Mouse (Mus musculus) thymus, postnatal 14 days (tissue): ENCODE measurements around the gene Ddr2.

Experiments used
- DNase-seq: peaks from one replicate; pipeline ENCODE4 v3.0.0; 2021

Ddr2 gene

DNA sequence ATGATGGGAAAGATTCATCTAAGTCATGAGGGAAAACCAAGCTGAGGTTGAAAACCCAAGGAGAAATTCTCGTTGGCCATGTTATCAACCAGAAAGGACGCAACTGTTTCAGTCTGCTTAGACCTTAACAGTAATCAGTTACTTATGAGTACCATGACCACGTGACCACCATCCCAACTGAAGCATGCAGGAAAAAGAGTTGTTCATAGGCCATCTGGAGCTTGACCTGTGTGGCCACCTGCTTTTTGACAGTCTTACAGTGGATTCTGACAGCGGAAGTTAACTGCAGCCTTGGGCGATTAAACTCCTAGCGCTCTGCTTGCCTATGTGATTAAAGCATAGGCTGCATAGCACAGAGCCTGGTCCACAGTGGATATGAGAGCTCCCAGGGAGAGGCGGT, 23.9 kb downstream of the Ddr2 start:
- no peak for DNase-seq

DNA sequence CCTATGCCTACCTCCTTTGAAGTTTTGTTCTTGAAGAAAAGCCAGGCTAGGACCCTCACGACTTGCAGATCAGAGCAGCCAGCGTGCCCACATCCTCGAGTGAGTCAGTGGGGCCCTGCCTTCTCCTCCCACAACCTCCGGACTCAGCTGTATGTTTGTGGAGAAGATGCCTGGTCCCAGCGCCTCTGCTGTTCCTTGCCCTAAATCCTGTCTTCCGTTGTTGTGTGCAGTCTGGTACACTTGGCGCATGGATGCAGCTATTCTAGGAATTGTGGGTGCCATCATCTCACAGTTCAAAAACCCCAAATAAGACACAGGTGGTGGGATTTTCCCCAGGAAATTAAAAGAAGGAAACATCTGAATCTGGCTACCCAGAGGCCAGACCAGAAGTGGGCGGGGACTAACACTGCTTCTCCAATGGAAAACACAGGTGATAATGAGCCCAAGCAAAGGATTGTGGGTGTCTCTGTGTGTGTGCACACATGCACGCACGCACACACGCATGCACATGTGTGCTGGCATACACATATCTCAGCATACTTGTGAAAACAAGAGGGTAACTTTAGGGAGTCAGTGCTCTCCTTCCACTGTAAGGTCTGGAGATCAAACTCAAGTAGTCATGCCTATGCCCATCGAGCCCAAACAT, 26.3 kb downstream of the Ddr2 start:
- no peak for DNase-seq

- DNase-seq, result no peak
Measured at GRCm38 (mm10) chr1:170080907-170081306, 29.7 kb downstream of the Ddr2 start.

DNA sequence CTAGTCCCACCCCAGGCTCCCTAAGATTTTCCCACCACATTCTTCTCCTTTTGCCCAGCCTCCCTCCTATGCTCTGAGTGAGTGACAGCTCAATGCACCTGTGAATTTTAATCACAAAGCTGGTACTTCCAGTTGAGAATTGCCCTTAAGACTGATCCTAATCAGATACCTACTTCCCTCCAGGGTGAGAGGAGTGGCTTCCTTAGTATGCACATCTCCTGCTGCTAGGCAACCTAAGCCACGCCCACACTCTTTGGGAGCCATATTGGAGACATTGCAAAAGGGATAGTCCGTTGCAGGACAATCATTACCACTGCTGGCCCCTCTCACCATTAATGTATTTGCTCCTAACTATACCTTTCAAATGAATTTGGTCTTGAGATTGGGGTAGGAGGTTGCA, 31.1 kb downstream of the Ddr2 start:
- DNase-seq, result no peak

DNA sequence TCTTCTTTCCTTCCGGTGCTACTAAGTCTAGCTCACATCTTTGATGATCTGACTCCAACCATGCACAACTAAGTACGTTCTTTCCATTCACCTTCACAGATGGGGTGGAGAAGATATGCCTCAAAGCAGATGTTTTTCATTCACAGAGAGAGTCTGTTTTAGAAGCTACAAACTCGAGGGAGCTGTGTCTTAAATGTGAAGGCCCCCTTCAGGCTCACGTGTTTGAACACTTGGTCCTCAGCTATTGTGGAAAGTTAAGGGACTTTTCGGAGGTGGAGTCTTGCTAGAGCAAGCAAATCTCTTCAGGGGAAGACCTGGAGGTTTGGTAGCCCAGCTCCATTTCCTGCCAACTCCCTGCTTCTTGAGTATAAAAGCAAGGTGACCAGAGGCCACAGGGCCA, 34.2 kb downstream of the Ddr2 start:
- no peak for DNase-seq

DNA sequence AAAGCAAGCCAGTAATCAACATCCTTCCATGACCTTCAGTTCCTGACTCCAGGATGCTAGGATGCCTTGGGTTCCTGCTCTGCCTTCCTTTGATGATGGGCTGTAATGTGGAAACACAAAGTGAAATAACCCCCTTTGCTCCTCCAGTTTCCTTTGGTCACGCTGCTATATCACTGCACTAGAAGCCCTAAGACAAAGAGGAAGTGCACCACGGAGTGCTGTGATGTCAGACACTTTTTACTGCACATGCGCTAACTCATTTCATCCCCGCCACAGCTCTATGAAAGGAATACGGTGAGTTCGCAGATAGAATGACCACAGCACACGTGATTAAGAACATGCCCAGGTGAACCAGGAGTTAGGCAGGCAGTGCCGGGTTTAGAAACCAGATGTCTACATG, 36.8 kb downstream of the Ddr2 start:
- DNase-seq, result peak; percentile 9

GRCm38 (mm10) chr1:170069143-170069542, 41.4 kb downstream of the Ddr2 start:
- no peak for DNase-seq

- no peak for DNase-seq
Measured at GRCm38 (mm10) chr1:170065931-170066330, 44.6 kb downstream of the Ddr2 start.

- no peak for DNase-seq
Measured at GRCm38 (mm10) chr1:170065009-170065408, 45.6 kb downstream of the Ddr2 start.

DNA sequence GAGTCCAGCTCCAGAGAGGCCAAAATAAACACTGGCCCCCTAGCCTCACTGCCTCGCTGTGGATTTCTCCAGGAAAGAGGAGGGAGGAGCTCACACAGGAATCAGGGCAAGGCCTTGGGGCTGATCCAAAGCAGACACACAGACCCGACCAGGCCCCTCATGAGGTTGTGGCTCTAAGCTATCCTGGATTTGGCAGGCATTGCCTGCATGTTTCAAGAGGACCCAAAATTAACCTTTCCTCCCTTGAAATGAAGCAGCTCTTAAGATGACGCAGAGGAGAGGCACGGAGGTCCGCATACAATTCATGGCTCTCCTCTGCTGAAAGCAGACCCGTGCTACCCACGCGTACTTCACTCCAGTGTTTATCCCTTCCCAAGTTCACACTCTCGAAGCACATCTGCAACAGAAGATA, 46.5 kb downstream of the Ddr2 start:
- no peak for DNase-seq

GRCm38 (mm10) chr1:170060214-170060613, 50.3 kb downstream of the Ddr2 start:
- no peak for DNase-seq

GRCm38 (mm10) chr1:170059347-170059746, 51.2 kb downstream of the Ddr2 start:
- DNase-seq, result no peak

- no peak for DNase-seq
Measured at GRCm38 (mm10) chr1:170058051-170058450, 52.5 kb downstream of the Ddr2 start.

GRCm38 (mm10) chr1:170057607-170058006, 53.0 kb downstream of the Ddr2 start:
- no peak for DNase-seq

GRCm38 (mm10) chr1:170056921-170057320, 53.6 kb downstream of the Ddr2 start:
- DNase-seq, result no peak

DNA sequence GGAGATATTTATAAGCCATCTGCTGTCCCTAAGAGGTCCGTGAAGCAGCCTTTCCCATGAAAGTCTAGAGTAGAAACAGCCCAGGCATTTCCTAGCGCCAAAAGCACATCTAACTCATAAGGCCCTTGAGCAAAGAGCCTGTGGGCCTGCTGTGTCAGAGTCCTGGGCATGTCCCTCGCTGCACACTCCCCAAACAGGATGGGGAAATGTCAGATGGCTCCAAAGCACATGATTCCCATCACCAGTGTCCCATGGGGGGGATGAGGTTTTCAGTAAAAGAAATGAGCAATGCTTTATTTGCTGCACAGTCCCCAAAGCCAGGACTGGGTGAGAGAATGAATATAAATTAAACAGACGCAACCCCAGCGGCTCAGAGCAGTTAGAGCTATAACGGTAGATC, 54.3 kb downstream of the Ddr2 start:
- no peak for DNase-seq

GRCm38 (mm10) chr1:170052469-170053065, 58.0 kb downstream of the Ddr2 start:
- no peak for DNase-seq

GRCm38 (mm10) chr1:170051631-170052177, 58.9 kb downstream of the Ddr2 start:
- DNase-seq, result no peak

GRCm38 (mm10) chr1:170048434-170048833, 62.1 kb downstream of the Ddr2 start:
- no peak for DNase-seq

DNA sequence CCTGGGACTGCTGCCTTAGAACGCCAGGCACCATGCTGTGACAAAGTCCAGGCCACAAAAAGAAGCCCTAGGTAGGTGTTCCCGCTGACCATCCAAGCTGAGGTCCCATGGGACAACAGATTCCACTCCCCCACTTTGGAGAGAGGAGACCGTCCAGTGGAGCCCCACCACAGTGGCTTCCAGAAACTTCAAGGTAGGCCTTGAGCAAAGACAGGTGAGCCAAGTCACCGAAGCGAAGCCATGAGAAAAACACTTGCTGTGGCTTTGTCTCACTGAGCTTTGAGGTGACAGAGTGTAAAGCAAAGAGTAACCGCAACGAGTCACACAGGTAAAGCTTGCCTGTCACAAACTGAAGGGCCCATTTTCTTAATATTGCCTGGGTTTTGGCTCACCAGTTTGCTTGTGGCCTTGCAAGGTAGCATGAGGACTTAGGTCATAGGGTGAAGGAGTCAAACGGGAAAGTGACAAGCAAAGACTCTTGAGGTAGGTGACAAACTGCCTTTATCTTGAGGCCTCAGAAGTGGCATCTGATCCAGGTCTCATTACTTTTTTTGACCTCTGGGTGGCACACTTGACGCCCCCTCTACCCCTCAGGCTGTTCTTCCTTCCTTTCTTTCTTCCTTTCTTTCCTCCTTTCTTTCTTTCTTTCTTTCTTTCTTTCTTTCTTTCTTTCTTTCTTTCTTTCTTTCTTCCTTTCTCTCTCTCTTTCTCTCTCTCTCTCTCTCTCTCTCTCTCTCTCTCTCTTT, 65.7 kb downstream of the Ddr2 start:
- no peak for DNase-seq

DNA sequence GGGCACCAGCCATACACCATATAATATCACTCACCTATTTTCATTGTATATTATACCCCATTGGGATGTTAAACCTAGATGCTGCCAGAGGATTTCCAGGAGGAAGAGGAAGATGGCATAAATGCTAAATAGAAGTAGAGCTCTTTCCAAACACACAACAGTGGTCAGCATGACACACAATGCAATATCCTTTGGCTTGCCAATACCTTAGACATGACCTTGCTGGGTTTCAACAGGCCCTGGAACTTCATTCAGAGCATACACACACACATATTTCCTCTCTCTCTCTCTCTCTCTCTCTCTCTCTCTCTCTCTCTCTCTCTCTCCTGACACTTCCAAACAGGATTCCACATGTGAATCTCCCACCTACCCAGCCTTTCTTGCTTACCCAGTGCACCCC, 66.8 kb downstream of the Ddr2 start:
- DNase-seq, result no peak

- DNase-seq, result no peak
Measured at GRCm38 (mm10) chr1:170042996-170043395, 67.6 kb downstream of the Ddr2 start.

DNA sequence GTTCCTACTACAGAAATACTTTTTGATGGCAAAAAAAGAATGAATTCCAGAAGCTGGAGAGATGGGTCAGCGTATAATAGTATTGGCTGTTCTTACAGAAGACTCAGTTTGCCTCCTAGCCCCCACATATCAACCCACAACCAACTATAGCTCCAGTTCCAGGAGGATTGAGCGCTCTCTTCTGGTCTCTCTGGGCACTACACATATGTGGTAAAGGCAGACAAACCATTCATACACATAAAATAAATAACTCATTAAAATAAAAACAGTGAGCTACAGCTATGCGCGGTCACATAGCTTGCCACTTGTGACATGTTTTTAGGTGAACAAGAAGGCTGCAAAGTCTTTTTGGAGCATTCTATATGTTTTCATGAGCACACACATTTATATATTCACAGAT, 71.2 kb downstream of the Ddr2 start:
- no peak for DNase-seq

DNA sequence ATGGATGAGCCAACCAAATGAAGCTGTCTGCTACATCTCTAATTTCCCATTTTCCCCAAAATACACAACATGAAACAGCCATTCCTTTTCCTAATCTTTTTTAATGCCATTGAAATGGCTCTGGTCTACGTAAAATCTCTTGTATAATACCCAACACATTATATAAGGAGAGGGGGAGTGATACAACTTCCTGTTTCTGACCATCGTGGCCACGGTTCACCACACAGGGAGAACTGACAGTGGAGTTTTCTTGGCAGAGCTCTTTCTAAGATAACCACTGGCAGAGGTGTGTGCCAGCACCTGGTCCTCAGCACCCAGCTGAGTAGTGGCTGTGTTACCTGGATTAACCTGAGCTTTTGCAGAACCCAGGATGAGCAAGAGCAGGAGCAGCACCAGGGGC, 75.0 kb downstream of the Ddr2 start:
- DNase-seq, result no peak
